Mouse (Mus musculus): ENCODE measurements at regions not wholly inside any gene's neighbourhood (a gene's known extent, or its start where the extent isn't known, plus 50 kb on each side); places are given as distances from the start of the nearest gene placed in this dataset.

- no peak for TF ChIP-seq POLR2A (IDR thresholded peaks at IDR 0.05; ENCODE audit: insufficient read depth, low read length)
- no peak for TF ChIP-seq CTCF (IDR thresholded peaks at IDR 0.05; ENCODE audit: low read depth, low read length)
These were observed 233.8 kb upstream of the Zmiz1 start for GRCm38 (mm10) chr14:25225214-25225613.
